Mouse (Mus musculus) heart, embryonic 12.5 days (tissue): ENCODE data around the gene Trmt5. TPM values are rescaled to one million over a fixed set of nuclear protein-coding genes. Genes with fewer than 3 reads are reported as not detected.

Experiments
- ATAC-seq: fragments of 200-750 bp; cut with Nextera tagmentation; 2 replicates; pipeline ENCODE4 v1.8.0; 2017; ENCODE audit warnings: moderate TSS enrichment, moderate library complexity; ENCODE audit not compliant: insufficient number of reproducible peaks, low FRiP score
- H3K27ac ChIP-seq: fragments of 300-500 bp; sonication (generic); 2 replicates; pipeline ENCODE4 v1.5.1; 2016; ENCODE audit warnings: mild to moderate bottlenecking, moderate library complexity; ENCODE audit not compliant: poor library complexity, severe bottlenecking
- H3K27me3 ChIP-seq: fragments of 300-500 bp; sonication (generic); replicated peaks from 2 replicates; pipeline ENCODE4 v1.6.1; 2016; ENCODE audit warnings: mild to moderate bottlenecking, moderate library complexity
- H3K36me3 ChIP-seq: fragments of 300-500 bp; sonication (generic); 2 replicates; pipeline ENCODE4 v1.6.1; 2016; ENCODE audit warnings: mild to moderate bottlenecking, moderate library complexity
- H3K4me1 ChIP-seq: fragments of 300-500 bp; sonication (generic); replicated peaks from 2 replicates; pipeline ENCODE4 v1.6.1; 2016; ENCODE audit warnings: mild to moderate bottlenecking
- H3K4me2 ChIP-seq: fragments of 300-500 bp; sonication (generic); 2 replicates; pipeline ENCODE4 v1.6.1; 2016; ENCODE audit warnings: mild to moderate bottlenecking, moderate library complexity
- H3K4me3 ChIP-seq: fragments of 300-500 bp; sonication (generic); 2 replicates; pipeline ENCODE4 v1.5.1; 2016; ENCODE audit warnings: mild to moderate bottlenecking
- H3K9ac ChIP-seq: fragments of 300-500 bp; sonication (generic); 2 replicates; pipeline ENCODE4 v1.6.1; 2016; ENCODE audit warnings: mild to moderate bottlenecking, moderate library complexity
- H3K9me3 ChIP-seq: fragments of 300-500 bp; sonication (generic); replicated peaks from 2 replicates; pipeline ENCODE4 v1.6.1; 2016; ENCODE audit warnings: mild to moderate bottlenecking, moderate library complexity
- polyA plus RNA-seq: library from polyadenylated mRNA; unstranded; fragments of >200 nt; fragmentation: Nextera tagmentation; extraction: Ambion mirVana; gene quantifications from 2 replicates; pipeline ENCODE4 v1.2.1, GENCODE M21; 2016

Gene Trmt5
- polyA plus RNA-seq, 1 experiment from 2014 or later, result 13.6 TPM

DNA sequence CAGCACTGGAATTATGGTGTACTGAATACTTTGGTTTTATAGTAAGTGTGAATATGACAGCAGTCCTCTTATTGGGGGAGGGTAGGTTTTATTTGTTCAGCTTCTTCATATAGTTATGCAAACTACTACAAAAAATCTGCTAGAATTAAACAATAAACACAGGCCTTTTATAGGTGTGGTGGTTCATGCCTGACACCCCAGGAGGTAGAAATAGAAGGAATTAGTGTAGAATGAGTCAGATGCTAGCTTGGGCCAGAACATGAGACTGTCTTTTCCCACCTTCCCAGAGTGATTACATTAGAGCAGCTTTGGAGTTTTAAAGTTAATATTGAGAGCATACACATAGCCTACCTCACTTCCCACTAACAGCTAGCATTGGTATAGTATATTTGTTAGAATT lies 56.3 kb downstream of the Trmt5 start:
- Histone ChIP-seq H3K36me3 (peaks cover 9% of the 10 kb centered on the region; the same call in 1 of the 2 replicates), H3K27me3 (no peaks in the 10 kb centered on the region), H3K9me3 (0 out of 2 replicates have a peak, but pooled peaks cover 2% of the 10 kb centered on the region), H3K4me2 (no peak overlapping the region), H3K4me1 (no peaks in the 10 kb centered on the region), H3K27ac (no peak overlapping the region), H3K9ac (no peak overlapping the region), H3K4me3 (no peak overlapping the region)
- ATAC-seq, result no peak

Other genes starting within 250 kb of the Trmt5 start
- gene Six1, start 232.8 kb downstream of the Trmt5 start, polyA plus RNA-seq, result 0.45 and 0.67 TPM in 2 replicates
- 1.8 and 2.1 TPM in 2 replicates for gene Six4, start 173.3 kb downstream of the Trmt5 start, polyA plus RNA-seq
- gene Mnat1, start 163.0 kb downstream of the Trmt5 start, polyA plus RNA-seq, result 23.9 and 26.3 TPM in 2 replicates
- 4.5 and 5.5 TPM in 2 replicates for gene Slc38a6, start 69 bp upstream of the Trmt5 start, polyA plus RNA-seq